Mouse (Mus musculus) cerebral cortex, adult 2 months (tissue): ENCODE results near the gene Spred3.

Source experiments
- WGBS: fragments of 180-500 bp; shearing (Covaris S2); methylation state at CpG from one replicate; pipeline ENCODE4 v1.1.7; 2018; 5-methylcytosine and 5-hydroxymethylcytosine counted together

Spred3 gene

DNA sequence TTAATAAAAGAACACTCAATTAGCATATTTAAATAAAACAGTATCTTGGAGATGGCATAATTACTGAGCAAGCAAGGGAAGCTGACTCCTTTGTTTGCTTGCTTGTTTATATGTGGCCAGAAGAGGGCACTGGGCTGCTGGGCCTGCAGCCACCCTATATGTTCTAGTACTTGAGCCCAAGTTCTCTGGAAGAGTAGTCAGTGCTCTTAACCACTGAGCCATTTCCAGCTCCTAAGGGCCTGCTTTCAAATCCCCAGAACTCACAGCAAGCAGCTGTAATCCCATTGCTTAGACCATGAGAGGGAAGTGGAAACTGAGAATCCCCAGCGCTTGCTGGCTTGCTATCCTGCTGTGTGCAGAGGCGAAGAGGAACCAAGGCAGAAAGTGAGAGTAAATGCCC, 41.5 kb downstream of the Spred3 start:
- 78% methylated on average over 2 of the region's 2 CpGs for WGBS

DNA sequence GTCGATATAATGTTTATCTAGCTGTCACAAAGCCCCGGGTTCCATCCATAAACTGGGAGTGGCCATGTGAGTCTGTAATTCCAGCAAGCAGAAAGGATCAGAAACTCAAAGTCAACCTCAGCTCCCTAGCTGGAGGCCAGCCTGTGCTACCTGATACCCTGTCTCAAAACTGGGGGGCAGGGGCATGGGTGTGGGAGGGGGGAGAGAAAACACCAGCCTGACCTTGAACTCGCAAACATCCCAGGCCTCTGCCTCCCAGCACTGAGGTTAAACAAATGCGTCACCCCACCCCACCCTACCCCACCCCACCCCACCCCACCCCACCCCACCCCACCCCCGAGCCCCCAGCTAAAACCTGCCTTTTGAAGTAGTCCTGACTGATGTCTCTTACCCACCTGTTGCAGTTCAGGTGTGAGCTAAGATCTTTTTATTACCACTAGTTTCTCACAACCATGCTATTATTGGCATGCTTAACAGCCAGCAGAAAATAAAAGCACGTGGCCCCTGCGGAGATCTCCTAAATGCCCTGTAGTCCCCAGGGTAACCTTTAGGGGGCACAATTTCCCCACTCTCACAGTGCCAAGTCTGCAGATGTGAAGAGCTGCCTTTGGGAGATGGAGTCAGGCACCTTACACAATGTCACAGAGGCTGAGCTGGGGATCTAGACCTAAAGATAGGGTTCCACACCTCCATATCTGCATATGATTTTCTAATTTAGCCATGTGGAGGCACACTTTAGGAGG, 43.9 kb downstream of the Spred3 start:
- WGBS = 46% methylated on average over 7 of the region's 7 CpGs

DNA sequence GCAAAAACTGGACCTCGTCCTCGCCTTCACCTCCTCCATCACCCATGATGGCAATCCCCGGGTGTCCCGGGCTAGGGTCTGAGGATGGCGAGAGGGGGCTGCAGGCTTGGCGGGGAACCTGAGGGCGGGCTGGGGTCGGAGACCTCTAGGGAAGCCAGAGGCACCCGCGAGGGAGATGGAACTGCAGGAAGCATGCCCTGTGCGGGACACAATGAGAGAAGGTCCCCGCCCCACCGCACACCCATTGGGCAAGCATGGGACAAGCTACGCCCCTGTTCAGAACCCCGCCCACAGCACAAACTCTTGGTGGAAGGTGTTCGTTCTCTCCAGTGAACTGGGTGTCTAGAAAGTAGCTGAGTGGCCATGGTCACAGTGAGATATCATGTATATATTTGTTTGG, 45.2 kb downstream of the Spred3 start, which contains the start of gene Ryr1:
TSS of gene Ryr1 (minus strand) at position 210 of the 400 bp plus-strand sequence.
- 5% methylated on average over 16 of the region's 16 CpGs for WGBS

- WGBS = 74% methylated on average over 5 of the region's 5 CpGs
These were observed 46.5 kb downstream of the Spred3 start for GRCm38 (mm10) chr7:29123531-29124358.

DNA sequence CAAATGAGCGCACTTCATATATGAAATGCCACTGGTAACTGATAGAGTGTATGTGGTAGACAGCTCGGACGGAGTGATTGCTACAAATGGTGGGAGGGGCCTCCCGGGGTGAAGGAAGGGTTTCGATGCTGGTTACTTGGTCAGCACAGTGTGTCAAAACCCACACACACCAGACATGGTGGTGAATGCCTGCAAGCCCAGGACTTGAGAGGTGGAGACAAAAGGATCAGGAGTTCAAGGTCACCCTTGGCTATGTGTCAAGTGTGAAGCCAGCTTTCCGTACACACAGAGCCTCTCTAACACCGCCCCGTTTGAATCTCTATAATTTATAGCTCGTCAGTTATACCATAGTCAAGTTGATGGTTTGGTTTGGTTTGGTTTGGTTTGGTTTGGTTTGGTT, 47.4 kb downstream of the Spred3 start:
- WGBS = 94% methylated on average over 9 of the region's 9 CpGs

DNA sequence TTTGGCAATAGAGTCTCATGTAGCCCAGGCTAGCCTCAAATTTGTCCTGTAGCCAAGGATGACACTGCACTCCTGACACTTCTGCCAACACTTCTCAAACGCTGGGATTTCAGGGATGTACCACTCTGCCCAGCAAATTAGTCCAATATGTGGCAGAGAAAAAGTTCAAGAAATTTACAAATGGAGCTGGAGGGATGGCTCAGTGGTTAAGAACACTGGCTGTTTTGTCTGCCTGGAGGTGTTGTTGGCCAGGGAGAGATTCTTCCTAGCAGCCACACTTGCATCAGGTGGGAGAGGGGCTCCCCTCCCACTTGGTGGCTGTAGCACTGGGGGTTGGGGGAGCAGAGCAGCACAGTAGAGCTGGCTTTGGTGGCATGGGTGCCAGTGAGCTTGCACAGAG, 50.7 kb downstream of the Spred3 start:
- 71% methylated on average over 1 of the region's 1 CpGs for WGBS

DNA sequence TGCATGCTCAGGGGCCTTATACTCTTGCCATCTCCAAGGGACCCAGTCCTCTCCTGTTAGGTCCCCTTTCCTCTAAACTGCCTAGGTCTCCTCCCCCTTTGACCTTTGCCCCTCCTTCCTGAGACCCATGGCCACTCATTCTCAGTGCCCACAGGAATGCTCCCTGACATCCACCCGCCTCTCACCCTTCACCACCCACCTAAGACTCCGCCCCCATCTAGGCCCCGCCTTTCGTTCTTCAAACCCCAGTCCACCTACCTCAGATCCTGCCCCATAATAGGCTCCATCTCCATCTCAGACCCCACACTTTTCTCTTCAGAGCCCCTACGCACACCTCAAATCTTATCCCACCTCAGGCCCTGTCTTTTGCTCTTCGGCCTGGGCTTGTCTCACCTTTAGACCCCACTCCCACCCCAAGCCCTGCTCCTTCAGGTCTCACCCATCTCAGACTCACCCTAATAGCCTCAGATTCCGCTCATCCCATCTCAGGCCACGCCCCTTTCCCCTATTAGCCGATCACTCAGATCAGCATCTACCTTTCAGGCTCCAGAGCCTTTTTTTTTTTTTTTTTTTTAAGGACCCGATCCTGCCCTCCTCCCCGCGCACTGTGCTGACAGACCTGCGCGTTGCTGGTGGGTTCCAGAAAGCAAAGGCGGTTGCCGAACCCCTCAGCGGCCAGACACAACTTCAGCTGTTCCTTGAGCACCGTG, 51.9 kb downstream of the Spred3 start:
- WGBS = 36% methylated on average over 18 of the region's 18 CpGs

GRCm38 (mm10) chr7:29108992-29109955, 60.9 kb downstream of the Spred3 start:
- 35% methylated on average over 38 of the region's 38 CpGs for WGBS
